Mouse (Mus musculus) MEL (cell line): ENCODE results near the gene Abl1. TPM values are rescaled to one million over a fixed set of nuclear protein-coding genes. Genes with fewer than 3 reads are reported as not detected.

Experiments used
- DNase-seq: peaks from one replicate; pipeline ENCODE4 v3.0.0; 2011; ENCODE audit warnings: low read depth, low spot score
- H3K27ac ChIP-seq: 2 replicates; pipeline ENCODE4 v1.5.1; 2012; ENCODE audit warnings: low read depth, mild to moderate bottlenecking, control low read depth, low read length, moderate library complexity; ENCODE audit not compliant: control insufficient read depth
- H3K27me3 ChIP-seq, 2 experiments: fragments of 150-350 bp in 1 of 2; sonication (generic) in 1 of 2; 2 replicates each; pipeline ENCODE4 v1.6.1; 2012; ENCODE audit warnings: low read length in 2 of 2, mild to moderate bottlenecking in 2 of 2, improper control_type of control experiment in 1 of 2, moderate library complexity in 1 of 2; ENCODE audit not compliant: insufficient read depth in 2 of 2, control insufficient read depth in 1 of 2
- H3K36me3 ChIP-seq, 2 experiments: 2 replicates each; pipeline ENCODE4 v1.6.1; 2012 to 2014; ENCODE audit warnings: low read length in 2 of 2, improper control_type of control experiment in 1 of 2, inconsistent platforms in 1 of 2, mild to moderate bottlenecking in 1 of 2; ENCODE audit not compliant: insufficient read depth in 2 of 2, control insufficient read depth in 1 of 2
- H3K4me1 ChIP-seq, 2 experiments: fragments of 150-350 bp in 1 of 2; sonication (generic) in 1 of 2; 2 replicates each; pipeline ENCODE4 v1.6.1; 2012; ENCODE audit warnings: low read length in 2 of 2, improper control_type of control experiment in 1 of 2, mild to moderate bottlenecking in 1 of 2; ENCODE audit not compliant: insufficient read depth in 2 of 2, control insufficient read depth in 1 of 2
- H3K4me3 ChIP-seq, 2 experiments: fragments of 150-350 bp in 1 of 2; sonication (generic) in 1 of 2; 2 replicates each; pipeline ENCODE4 v1.5.1; 2012; ENCODE audit warnings: low read depth in 2 of 2, low read length in 2 of 2, mild to moderate bottlenecking in 2 of 2, moderate library complexity in 2 of 2, control low read depth in 1 of 2, improper control_type of control experiment in 1 of 2; ENCODE audit not compliant: control insufficient read depth in 1 of 2, insufficient read depth in 1 of 2
- H3K79me2 ChIP-seq: 2 replicates; pipeline ENCODE4 v1.6.1; 2012; ENCODE audit warnings: mild to moderate bottlenecking, low read length, moderate library complexity; ENCODE audit not compliant: control insufficient read depth, poor library complexity, insufficient read depth
- H3K9ac ChIP-seq: 2 replicates; pipeline ENCODE4 v1.6.1; 2012; ENCODE audit warnings: low read depth, mild to moderate bottlenecking, control low read depth, low read length, moderate library complexity; ENCODE audit not compliant: control insufficient read depth, poor library complexity, severe bottlenecking
- H3K9me3 ChIP-seq: fragments of 150-350 bp; sonication (generic); replicated peaks from 2 replicates; pipeline ENCODE4 v1.6.1; 2012; ENCODE audit warnings: mild to moderate bottlenecking, low read length, improper control_type of control experiment, moderate library complexity; ENCODE audit not compliant: insufficient read depth
- CHD1 ChIP-seq: IDR thresholded peaks from 2 replicates; pipeline ENCODE4 v1.6.1; 2012; ENCODE audit warnings: low read depth, mild to moderate bottlenecking, inconsistent platforms, low read length, improper control_type of control experiment
- CTCF ChIP-seq, 3 experiments: IDR thresholded peaks in 2 of 3; conservative IDR thresholded peaks in 1 of 3; 2 replicates each; pipeline ENCODE4 v1.5.1; 2011 to 2012; ENCODE audit warnings: low read length in 3 of 3, low read depth in 2 of 3, mild to moderate bottlenecking in 2 of 3, improper control_type of control experiment in 1 of 3, inconsistent platforms in 1 of 3, mixed read lengths in 1 of 3, moderate library complexity in 1 of 3; ENCODE audit not compliant: control insufficient read depth in 1 of 3, insufficient read depth in 1 of 3, poor library complexity in 1 of 3, severe bottlenecking in 1 of 3
- ETS1 ChIP-seq: IDR thresholded peaks from 2 replicates; pipeline ENCODE4 v1.6.1; 2012; ENCODE audit warnings: low read depth, mild to moderate bottlenecking, inconsistent platforms, low read length, improper control_type of control experiment, moderate library complexity
- HCFC1 ChIP-seq: IDR thresholded peaks from 2 replicates; pipeline ENCODE4 v1.6.1; 2012; ENCODE audit warnings: low read depth, mild to moderate bottlenecking, inconsistent platforms, low read length, improper control_type of control experiment, moderate library complexity
- JUND ChIP-seq: IDR thresholded peaks from 2 replicates; pipeline ENCODE4 v1.6.1; 2011; ENCODE audit warnings: low read depth, mild to moderate bottlenecking, improper control_type of control experiment, low read length
- MAZ ChIP-seq: IDR thresholded peaks from 2 replicates; pipeline ENCODE4 v1.6.1; 2012; ENCODE audit warnings: low read depth, mild to moderate bottlenecking, inconsistent platforms, low read length, improper control_type of control experiment
- MYB ChIP-seq: IDR thresholded peaks from 2 replicates; pipeline ENCODE4 v1.6.1; 2011; ENCODE audit warnings: mild to moderate bottlenecking, low read depth, low read length, improper control_type of control experiment
- NELFE ChIP-seq: IDR thresholded peaks from 2 replicates; pipeline ENCODE4 v1.6.1; 2011; ENCODE audit warnings: low read depth, low read length, improper control_type of control experiment
- POLR2A ChIP-seq, 2 experiments: IDR thresholded peaks; 2 replicates each; pipeline ENCODE4 v1.6.1; 2011 to 2012; ENCODE audit warnings: low read length in 2 of 2, mild to moderate bottlenecking in 2 of 2, control low read depth in 1 of 2, improper control_type of control experiment in 1 of 2, low read depth in 1 of 2, moderate library complexity in 1 of 2; ENCODE audit not compliant: control insufficient read depth in 1 of 2, insufficient read depth in 1 of 2, poor library complexity in 1 of 2
- POLR2AphosphoS2 ChIP-seq: IDR thresholded peaks from 2 replicates; pipeline ENCODE4 v1.6.1; 2011; ENCODE audit warnings: low read length, improper control_type of control experiment
- RAD21 ChIP-seq: IDR thresholded peaks from 2 replicates; pipeline ENCODE4 v1.6.1; 2011; ENCODE audit warnings: mild to moderate bottlenecking, low read depth, low read length, improper control_type of control experiment
- UBTF ChIP-seq: IDR thresholded peaks from 2 replicates; pipeline ENCODE4 v1.6.1; 2012; ENCODE audit warnings: low read depth, mild to moderate bottlenecking, inconsistent platforms, low read length, improper control_type of control experiment, moderate library complexity, borderline replicate concordance; ENCODE audit not compliant: insufficient read depth
- USF1 ChIP-seq: IDR thresholded peaks from 2 replicates; pipeline ENCODE4 v1.6.1; 2014; ENCODE audit warnings: low read depth, mild to moderate bottlenecking, inconsistent platforms, low read length, improper control_type of control experiment, moderate library complexity
- ZC3H11A ChIP-seq: IDR thresholded peaks from 2 replicates; pipeline ENCODE4 v1.6.1; 2012; ENCODE audit warnings: low read depth, mild to moderate bottlenecking, inconsistent platforms, low read length, improper control_type of control experiment
- ZKSCAN1 ChIP-seq: IDR thresholded peaks from 2 replicates; pipeline ENCODE4 v1.6.1; 2012; ENCODE audit warnings: low read depth, mild to moderate bottlenecking, inconsistent platforms, low read length, improper control_type of control experiment, moderate library complexity
- polyA plus RNA-seq, 2 experiments: library from polyadenylated mRNA; stranded (reverse) in 1 of 2; unstranded in 1 of 2; fragments of >175 nt in 1 of 2; fragments of >200 nt in 1 of 2; gene quantifications; 2 replicates each; pipeline versions ENCODE4 v1.2.1 to v1.2.4; 2012; ENCODE audit warnings: low replicate concordance in 2 of 2, low read depth in 1 of 2; ENCODE audit not compliant: insufficient read length in 2 of 2, insufficient read depth in 1 of 2, missing spikeins in 1 of 2
- total RNA-seq: library from RNA; depleted of rRNA; stranded (reverse); fragments of 300-350 nt; gene quantifications from 2 replicates; pipeline ENCODE4 v1.2.3, GENCODE M21; 2012

Gene Abl1
- total and polyA plus RNA-seq, 3 experiments, result 21.3 to 47.1 TPM; not detected in 1

DNA sequence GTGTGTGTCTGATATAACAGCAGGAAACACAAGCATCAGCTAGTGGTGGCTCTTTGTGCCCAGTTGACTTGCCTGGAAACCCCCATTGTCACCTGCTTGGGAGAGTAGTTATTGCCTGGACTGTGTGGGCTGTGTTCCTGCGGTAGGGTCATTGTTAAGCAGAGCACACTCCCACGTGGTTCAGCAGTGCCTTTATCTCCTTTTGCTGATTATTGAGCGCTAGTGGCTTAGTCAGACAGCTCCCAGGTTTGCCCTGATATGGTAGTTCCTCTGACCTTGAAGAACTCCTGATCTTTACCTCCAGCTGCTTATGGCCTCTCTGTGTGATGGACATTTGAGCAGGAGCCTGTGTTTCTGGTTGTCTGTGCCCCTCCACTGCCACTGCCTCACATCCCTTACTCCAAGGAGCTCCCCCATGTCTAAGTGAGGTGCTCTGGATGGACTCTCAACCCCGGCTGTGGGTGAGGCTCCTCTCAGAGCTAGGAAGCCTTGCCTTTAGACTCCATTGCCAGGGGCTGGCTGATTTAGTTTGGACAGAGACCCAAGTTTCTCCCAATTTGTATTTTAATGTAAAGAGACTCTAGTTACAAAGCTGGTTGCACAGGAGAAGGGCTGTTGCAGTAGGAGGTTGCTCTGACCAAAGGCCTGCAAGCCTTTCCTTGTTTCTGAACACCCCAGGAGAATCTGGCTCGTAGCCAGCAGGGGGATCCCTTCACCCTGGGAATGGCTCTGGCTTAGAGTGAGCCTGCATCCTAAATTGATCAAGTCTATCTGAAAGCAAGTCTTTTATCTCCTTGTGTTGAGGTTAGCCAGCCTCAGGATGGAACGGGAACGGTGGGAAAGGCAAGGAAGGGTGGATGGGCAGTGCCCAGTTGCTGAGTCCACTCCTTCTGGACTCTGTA, 12.6 kb downstream of the Abl1 start (continued):
- TF ChIP-seq ETS1 (peak; percentile 54), MAZ (no peak), MYB (no peak), NELFE (no peak)

DNA sequence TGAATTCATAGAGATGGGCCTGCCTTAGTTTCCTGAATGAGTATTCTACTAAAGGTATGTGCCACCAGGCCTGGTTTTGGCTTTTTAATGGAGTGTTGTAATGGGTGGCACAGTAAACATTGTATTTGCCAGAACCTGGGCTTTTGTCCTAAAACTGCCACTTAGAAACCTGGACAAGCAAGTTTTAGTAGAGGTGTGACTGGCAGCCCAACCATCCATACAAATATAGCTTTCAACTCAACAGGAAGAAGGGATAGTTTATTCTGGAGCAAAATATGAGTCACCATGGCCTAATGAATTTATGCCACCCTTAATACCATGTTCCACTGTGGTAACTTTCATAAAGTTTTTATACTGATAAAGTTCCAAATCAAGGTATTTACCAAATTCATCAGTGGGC, 15.1 kb downstream of the Abl1 start:
- Histone ChIP-seq H3K79me2 (no peaks in the 10 kb centered on the region), H3K9ac (no peak overlapping the region), H3K4me3 (no peak overlapping the region), H3K4me1 (peaks cover 10 to 18% of the 10 kb centered on the region in 2 experiments; a peak in 3 of 4 replicates), H3K36me3 (peaks cover 0 to 18% of the 10 kb centered on the region in 2 experiments; a peak in 2 of 4 replicates), H3K27me3 (no peaks in the 10 kb centered on the region), H3K27ac (no peak overlapping the region), H3K9me3 (no peaks in the 10 kb centered on the region)
- no peak for DNase-seq
- no peak for TF ChIP-seq ZKSCAN1
- no peak for TF ChIP-seq CTCF (IDR thresholded peaks at IDR 0.05 in 2 of 3, conservative IDR thresholded peaks at IDR 0.05 in 1 of 3; ENCODE audit: control insufficient read depth in 1 of 3, insufficient read depth in 1 of 3, low read depth in 2 of 3, low read length in 3 of 3, poor library complexity in 1 of 3, severe bottlenecking in 1 of 3)
- no peak for TF ChIP-seq UBTF
- TF ChIP-seq POLR2AphosphoS2, result no peak
- TF ChIP-seq USF1, result no peak
- TF ChIP-seq POLR2A (IDR thresholded peaks at IDR 0.05; ENCODE audit: control insufficient read depth in 1 of 2, insufficient read depth in 1 of 2, low read depth in 1 of 2, low read length in 2 of 2, poor library complexity in 1 of 2), result no peak
- no peak for TF ChIP-seq HCFC1
- no peak for TF ChIP-seq ZC3H11A
- no peak for TF ChIP-seq RAD21
- no peak for TF ChIP-seq CHD1

DNA sequence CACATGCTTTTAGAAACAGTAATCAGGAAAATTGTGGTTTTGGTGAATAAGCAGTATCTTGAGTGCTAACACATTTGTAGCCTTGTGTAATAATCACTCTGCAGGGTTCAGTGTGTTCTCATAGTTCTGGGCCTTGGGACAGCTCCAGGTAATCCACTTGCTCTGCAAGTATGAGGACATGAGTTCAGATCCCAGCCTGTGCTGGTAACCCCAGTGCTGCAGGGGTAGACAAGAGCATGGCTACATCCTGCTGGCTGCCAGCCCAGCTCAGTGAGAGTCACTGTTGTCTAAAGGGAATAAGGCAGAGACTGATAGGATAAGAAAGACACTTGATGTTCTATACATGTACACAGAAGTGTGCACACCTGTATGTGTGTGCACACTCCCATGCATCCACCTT, 17.7 kb downstream of the Abl1 start:
- no peak for TF ChIP-seq NELFE
- TF ChIP-seq JUND, result no peak
- no peaks in the 10 kb centered on the region for H3K9me3 ChIP-seq
- H3K4me3 ChIP-seq, result no peak overlapping the region
- H3K9ac ChIP-seq, result no peak overlapping the region
- peaks cover 0 to 4% of the 10 kb centered on the region in 2 experiments; a peak in 3 of 4 replicates for H3K36me3 ChIP-seq
- no peaks in the 10 kb centered on the region for H3K79me2 ChIP-seq
- no peak overlapping the region for H3K27ac ChIP-seq
- peak; percentile 64 for DNase-seq
- H3K27me3 ChIP-seq, result no peaks in the 10 kb centered on the region
- H3K4me1 ChIP-seq, result peaks cover 7 to 8% of the 10 kb centered on the region in 2 experiments; a peak in 3 of 4 replicates
